Mouse (Mus musculus): ENCODE results near the gene Dis3l2. TPM values are rescaled to one million over a fixed set of nuclear protein-coding genes. Genes with fewer than 3 reads are reported as not detected.

Gene Dis3l2
- total RNA-seq (2021), result 10 to 100 TPM; 37.5 to 38.6 TPM

DNA sequence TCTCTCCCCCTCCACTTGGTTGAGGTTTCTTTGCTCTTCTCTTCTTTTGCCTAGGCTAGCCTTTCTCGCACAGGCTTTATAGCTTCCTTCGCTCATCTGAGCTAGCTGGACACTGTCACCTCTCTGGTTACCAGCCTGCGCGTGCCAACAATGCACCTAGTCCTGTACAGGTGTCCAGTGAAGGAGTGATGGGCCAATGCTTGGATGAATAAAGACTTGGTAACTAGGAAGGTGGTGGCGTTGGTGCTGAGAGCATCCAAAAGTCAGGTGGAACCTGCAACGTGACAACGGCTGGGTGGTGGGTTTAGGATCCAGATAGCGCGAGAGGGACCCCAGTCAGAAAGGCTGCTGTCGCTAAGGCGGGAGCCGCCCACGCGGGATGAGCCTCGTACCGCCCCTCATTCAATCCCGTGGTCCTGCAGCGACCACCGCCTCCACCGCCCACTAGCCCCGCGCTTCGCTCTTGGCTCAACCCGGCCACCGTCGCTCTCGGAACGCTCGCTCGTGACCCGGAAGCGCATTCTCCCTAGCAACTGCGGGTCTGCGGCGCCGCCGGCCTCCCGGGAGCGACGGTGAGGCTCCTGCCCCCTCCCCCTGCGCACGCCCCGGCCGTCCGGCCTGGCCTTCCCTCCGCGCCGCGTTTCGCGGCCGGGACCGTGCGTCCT, at the start of gene Dis3l2:
Dis3l2 (plus strand) TSS at position 509 of the 665 bp plus-strand sequence.
- intact Hi-C loops (cut with DNase I), result no loop called here

DNA sequence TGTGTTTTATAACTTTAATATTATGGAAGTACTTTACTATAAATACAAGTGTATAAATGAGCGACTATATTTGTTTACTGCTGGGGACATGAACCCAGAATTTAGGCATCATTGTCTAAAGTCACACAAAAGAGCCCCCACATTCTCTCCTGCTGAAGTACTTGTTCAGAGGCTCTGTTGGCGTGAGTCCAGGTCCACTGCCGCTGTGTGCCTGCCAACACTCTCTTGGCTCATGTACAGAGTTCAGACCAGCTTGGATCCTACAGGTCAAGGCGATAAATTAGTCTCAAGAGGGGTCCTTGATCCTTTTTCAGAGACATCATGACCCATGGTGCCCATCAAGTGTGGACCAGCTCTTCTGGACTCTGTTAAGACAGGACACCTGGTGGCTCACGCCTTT, 46.5 kb upstream of the Dis3l2 start:
- intact Hi-C loops (cut with DNase I), result no loop called here
- peak; percentile 67 for DNase-seq

More for the DNA sequence above, at the start of gene Dis3l2:
- peak; percentile 91 for DNase-seq

DNA sequence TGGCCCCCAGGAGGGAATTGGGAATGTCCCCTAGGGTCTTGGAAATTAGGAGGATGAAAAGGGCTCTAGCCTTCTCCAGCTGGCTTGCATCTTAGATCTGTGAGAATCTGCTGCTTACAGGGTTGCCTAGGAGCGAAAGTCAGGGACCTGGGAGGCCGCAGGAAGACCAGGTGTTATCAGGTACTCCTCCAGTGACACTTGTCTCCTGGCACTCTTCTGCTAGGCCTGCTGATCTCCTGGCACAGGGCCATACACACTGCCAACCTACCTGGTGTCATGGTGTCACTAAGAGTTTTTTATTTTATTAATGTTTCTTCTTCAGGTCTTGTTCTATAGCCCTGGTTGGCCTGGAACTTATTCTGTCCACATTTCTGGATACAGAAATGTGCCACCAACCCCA, 38.5 kb upstream of the Dis3l2 start:
- DNase-seq, result no peak
- intact Hi-C loops (cut with DNase I), result loop anchor here (10.0 kb wide), 1 partner anchor 520 kb away; the partner anchor contains the start of gene Prss56

DNA sequence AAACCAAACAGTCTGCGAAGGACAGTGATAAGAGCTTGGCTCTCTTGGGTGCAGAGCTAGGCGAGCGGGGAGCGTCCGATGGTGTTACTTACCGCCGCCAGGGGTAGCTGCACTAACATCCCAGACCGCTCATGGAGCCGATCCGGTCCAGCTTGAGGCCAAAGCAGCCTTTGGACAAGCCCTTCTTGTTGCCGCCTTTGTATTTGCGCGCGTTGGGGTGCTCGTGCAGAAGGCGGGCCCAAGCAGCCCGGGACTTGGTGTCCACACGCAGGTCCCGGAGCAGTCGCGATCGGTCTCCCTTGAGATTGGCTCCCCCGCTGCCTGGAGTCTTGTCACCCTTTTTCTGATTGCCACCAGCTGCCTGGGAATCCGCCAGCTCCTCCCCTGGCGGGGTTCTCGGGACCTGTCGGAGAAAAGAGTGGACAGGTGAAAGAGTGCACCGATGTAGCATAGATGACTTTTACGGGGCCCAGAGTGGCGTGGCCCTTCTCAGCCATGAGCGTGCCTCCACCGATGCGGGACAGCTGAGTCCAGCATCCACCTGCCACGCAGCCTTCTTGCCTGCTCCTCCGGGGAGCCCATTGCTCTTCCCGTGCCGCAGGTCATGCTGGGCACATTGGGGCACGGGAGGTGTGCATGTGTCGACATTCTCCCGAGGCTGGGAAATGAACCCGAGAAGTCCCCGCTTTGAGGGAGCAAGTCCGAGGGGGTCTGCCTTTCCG, 33.9 kb upstream of the Dis3l2 start:
- intact Hi-C loops (cut with DNase I), result loop anchor here (2.0 to 10.0 kb wide), 3 partner anchors 185 to 515 kb away; partner anchors contain the start of gene Prss56
- DNase-seq, result peak; percentile 74

DNA sequence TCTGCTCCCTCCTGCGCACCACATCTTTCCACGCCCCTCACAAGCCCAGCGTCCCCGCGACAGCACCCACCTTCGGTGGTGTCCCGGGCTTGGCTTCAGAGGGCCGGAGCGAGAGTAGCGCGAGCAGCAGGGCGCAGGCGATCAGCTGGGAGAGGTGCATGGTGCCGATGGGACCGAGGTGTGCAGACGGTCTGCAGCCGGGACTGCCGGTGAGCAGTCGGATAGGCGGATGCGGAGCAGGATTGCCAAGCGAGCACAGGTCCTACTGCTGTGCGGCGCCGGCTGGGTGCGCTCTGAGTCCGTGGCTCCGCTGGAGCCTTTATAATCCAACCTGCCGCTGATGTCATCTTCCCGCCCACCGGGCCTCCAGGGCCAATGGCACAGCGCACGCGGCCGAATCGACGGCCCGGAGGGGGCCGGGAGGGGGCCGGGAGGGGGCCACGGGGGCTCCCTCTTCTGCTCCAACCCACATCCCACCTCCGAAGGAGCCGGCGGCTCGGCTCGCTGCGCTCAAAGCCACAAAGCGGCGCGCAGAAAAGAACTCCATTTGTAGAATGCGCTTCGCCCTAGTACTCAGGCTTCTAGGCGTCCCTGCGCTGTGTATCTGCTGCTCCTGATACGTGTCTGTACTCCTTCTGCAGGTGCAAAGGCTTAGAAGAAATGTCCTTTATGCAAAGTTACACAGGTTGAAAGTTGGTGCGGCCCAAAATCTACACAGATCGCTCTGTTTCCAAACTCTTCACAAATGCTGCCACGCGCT, 33.1 kb upstream of the Dis3l2 start, which contains the start of gene Nppc:
Nppc (minus strand) TSS at position 293 of the 760 bp plus-strand sequence.
- intact Hi-C loops (cut with DNase I), result loop anchor here (10.0 kb wide), 1 partner anchor 184 kb away; no protein-coding TSS in a partner anchor
- DNase-seq, result peak; percentile 64

DNA sequence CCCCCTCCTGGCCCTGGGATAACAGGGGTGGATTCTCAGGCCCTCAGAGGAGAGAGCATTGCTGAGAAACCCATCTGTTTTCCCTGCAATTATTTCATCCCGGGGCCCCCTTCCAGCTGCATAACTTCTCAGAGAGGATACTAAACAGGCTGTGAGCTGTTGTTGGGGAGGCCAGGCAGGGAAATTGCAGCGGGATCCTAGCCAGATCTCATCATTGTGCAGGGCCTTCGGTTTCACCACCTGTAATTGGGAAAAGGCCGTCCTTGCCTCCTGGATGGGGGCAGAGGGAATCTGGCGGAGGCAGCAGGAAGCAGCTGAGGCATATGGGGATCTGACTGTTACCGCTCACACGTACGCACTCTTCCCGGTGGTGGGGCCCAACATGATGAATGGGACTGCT, 29.2 kb upstream of the Dis3l2 start:
- peak; percentile 32 for DNase-seq

DNA sequence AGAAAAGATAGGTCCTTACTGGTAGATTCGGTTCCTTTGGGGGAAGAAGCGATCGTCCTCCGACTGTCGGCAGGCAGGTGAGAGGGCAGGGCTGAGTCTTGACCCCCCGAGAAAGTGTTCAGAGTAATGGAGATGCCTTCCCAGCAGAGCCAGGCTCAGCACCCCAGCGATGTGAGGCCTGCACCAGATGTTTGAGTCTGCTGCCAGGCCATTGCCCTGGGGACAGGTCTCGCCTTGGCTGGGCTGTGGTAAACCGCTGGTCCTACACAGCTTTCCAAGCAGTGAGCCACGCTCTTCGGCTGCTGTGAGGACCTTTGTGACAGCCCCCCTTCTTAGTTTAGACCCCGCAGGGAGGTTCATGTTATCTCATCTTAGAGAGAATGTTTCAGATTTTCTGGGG, 28.5 kb upstream of the Dis3l2 start:
- intact Hi-C loops (cut with DNase I), result loop anchor here (10.0 kb wide), 1 partner anchor 180 kb away; no protein-coding TSS in a partner anchor
- no peak for DNase-seq

More for the DNA sequence above, 29.2 kb upstream of the Dis3l2 start:
- intact Hi-C loops (cut with DNase I), result loop anchor here (10.0 kb wide), 1 partner anchor 180 kb away; no protein-coding TSS in a partner anchor

DNA sequence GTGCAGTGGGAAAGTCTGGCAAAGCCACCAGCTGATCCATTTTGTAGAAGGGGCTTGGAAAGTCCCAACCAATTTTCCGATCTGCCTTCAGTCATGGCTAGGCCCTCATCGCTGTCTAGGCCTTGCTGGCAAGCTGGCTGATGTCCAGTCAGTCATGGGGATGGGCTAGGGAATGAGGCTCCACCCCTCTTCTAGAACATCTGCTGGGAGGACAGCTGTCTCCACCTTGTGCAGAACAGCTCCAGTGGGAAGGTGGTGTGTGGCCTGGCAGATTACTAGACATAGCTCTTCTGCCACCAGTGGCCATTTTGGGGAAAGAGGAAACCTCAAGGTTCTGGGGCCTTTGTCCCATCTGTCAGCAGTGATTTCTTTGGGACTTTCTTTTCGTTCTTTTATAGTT, 26.0 kb upstream of the Dis3l2 start:
- no peak for DNase-seq
- intact Hi-C loops (cut with DNase I), result loop anchor here (10.0 kb wide), 1 partner anchor 177 kb away; no protein-coding TSS in a partner anchor

DNA sequence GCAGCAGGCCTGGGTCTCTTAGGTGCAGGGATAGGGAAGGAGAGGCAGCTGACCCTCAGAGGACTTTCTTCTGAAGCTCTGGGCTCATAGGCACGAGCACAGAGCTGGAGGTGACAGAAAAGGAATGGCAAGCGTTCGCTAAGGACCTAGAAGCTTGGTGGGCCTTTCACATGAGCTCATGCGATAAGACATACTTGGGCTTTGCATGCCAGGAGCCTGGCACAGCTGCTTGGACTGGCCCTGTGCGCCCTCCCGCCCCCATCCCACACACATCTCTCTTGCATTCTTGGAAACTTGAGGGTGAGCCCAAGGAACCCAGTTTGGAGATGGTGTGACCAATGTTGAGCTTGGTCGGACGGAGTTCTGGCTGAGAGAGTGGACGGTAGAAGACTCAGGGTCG, 24.9 kb upstream of the Dis3l2 start:
- no peak for DNase-seq
- intact Hi-C loops (cut with DNase I), result loop anchor here (10.0 kb wide), 1 partner anchor 176 kb away; no protein-coding TSS in a partner anchor

DNA sequence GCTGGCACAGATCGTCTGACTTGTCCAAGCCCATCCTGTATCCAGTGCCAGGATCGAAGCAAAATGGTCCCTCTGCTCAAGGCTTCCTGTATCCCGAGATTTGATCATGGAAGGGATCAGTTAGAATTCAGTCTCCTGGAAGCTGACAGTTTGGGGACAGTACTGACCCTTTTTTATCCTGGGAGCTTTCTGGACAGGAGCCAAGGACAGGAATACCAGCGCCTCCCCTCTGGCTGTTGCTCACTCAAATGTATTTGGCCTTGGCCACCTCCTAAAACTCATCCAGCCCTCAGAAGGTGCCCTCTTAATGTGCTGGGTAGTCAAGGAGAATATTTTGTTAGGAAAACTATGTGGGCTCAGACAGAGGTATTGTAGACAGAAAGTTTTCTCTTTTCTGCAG, 16.4 kb upstream of the Dis3l2 start:
- intact Hi-C loops (cut with DNase I), result no loop called here

DNA sequence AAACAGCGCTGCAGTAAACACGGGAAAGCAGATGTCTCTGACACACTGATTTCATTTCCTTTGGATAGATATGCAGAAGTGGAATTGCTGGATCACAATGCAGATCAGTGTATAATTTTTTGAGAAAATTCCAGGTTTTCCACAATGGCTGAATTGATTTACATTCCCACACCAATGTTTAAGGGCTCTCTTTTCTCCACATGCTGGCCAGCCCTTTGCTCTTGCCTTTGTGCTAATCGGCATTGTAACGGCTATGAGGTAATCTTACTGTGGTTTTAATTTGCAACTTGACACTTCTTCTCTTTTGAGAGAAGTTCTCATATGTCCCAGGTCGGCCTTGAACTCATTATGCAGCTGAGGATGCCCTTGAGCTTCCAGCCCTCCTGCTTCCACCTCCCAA, 12.6 kb upstream of the Dis3l2 start:
- intact Hi-C loops (cut with DNase I), result no loop called here
- DNase-seq, result no peak

More for the DNA sequence above, 16.4 kb upstream of the Dis3l2 start:
- DNase-seq, result no peak

DNA sequence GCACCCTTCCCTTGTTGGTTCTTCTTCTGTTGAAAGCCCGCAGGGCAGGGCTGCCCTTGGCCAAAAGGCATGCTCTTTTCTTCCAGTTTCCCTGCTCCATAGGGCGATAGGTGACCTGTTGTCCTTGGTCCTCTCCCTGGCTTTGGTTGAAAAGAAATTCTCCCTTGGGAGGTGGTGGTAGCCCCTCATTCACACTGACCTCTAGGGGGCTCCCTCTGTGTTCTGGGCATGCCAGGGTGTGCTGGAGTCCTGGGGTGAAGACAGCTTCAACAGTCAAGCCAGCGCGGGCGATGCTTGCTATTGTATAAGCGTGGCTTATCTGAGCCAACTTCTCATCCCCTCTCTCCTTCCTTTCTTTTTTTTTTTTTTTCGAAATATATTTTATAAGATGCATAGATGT, 6.7 kb upstream of the Dis3l2 start:
- no peak for DNase-seq
- intact Hi-C loops (cut with DNase I), result no loop called here

DNA sequence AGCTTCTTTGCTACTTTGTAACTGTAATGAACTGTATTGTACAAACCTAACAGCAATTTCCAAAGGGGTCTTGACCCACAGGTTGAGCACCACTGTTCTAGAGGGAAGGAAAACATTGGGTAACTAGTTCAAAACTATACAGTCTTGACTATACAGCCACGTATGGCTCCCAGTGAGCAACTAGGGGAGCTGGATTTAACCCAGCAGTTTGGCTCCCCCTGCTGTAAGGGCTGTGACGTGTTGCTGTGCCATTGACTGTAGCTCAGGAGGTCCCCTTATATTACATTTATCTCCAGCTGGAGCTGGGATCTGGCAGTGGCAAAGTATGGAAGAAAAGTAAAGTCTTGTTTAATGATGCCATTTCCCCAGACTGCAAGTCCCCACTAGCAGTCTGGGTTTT, 4.9 kb upstream of the Dis3l2 start:
- intact Hi-C loops (cut with DNase I), result no loop called here
- no peak for DNase-seq

DNA sequence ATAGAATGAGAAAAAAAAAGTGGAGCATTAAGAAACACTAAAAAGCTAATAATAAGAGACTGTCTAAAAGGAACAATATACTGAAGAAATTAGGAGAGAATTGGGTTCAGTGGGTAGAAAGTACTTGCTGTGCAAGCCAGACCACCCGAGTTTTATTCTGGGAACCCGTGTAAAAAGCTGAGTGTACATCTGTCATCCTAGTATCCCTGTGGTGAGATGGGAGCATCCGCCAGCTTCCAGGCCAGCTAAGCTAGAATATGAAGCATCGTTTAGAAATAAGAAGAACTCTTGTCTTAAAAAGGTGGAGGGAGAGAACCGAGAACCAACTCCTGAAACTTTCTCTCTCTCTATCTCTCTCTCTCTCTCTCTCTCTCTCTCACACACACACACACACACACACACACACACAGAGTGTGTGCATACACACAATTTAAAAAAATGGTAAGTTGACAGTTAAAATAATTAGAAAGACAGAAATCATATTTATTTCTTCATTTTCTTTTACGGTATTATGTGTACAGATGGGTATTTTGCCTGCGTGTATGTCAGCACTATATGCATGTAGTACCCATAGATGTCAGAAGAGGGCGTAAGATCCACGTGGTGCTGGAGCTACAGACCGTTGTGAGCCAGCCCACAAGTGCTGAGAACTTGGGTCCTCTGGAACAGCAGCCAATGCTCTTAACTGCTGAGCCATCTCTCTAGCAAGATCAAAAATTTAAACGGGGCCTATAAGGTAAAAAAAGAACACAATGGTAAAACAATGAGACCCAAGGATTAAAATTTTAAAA, 4.1 kb upstream of the Dis3l2 start:
- intact Hi-C loops (cut with DNase I), result no loop called here
- no peak for DNase-seq

DNA sequence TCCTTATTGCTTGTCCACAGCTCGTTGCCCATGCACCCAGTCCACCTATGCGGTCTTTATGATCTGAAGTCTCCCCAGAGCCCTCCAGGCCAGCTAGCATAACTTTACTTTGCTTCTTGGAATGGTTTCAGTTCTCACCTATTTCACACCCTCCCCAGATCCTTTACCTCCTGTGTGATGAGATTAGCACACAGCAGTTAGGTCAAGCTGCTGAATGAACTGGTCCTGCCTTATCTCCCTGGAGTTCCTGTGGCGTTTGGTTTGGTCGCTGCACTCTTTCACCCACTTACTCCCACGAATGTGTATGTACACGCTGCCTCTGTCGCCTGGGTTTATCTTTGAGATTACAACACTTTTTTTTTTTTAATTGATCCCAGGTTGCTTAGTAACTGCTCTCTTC, 3.2 kb upstream of the Dis3l2 start:
- intact Hi-C loops (cut with DNase I), result no loop called here
- no peak for DNase-seq

DNA sequence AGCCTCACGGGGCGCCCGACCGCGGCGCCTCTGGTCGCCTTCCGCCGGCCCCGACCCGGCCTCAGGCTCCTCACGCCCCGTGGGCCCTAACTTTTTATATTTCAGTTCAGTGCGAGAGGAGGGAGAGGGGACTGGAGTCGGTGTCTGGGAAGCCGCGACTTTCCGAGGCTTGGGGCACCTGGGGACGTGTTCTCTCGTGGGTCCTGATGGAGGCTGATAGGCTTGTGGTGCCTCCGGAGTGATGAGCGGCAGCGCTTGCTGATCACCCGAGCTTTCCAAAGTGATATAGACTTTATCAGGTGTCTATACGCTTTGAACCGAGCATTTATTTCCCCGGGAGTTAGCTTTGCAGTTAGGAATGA, 338 bp downstream of the Dis3l2 start:
- no peak for DNase-seq
- intact Hi-C loops (cut with DNase I), result no loop called here

DNA sequence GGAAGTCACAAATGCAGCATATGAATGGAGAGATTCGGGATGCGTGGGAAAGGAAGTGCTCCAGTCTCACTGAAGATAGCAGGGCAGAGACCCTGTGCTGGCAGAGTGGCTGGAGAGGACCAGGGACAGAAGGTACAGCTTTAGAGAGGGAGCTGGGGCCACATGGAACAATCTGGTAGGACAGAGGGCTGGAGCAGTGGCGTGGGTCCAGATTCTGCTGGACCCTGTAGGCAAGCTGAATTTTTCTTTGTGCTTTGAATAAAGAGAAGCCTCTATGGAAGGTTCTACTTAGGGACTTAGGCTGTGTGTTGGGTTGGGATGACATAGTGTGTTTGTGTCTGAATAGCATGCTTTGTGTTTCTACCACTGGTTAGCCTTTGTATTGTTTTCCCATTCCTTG, 1.9 kb downstream of the Dis3l2 start:
- intact Hi-C loops (cut with DNase I), result no loop called here
- DNase-seq, result peak; percentile 20

DNA sequence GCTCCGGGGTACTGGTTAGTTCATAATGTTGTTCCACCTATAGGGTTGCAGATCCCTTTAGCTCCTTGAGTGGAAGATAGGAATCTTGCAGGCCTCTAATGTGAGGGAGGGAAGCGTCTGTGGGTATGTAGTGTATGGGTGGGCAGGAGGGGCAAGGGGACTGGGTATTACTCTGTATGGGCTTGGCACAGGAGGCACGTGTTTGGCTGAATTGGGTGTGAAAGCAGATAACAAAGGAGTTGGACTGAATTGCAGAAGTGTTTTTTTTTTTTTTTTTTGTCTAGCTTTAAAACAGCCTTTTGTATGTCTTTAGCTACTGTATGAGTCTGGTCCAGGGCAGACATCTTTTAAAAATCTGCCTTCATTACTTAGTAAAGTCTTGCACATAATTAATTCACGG, 5.9 kb downstream of the Dis3l2 start:
- no peak for DNase-seq
- intact Hi-C loops (cut with DNase I), result no loop called here

DNA sequence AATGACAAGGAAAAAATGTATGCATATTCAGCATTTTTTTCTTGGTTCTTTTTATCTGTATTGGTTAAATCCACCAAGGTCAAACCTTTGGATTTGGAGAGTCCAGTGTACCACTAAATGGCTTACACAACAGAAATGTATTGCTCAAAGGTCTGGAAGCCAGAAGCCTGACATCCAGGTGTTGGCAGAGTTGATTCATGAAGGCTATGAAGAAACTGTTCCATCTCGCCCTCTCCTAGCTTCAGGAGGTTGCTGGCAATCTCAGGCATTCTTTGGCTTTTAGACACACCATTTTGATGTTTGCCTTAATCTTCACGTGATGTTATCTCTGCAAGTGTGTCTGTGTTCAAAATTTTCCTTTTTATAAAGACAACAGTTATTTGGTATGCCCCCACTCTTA, 8.4 kb downstream of the Dis3l2 start:
- intact Hi-C loops (cut with DNase I), result no loop called here
- no peak for DNase-seq

DNA sequence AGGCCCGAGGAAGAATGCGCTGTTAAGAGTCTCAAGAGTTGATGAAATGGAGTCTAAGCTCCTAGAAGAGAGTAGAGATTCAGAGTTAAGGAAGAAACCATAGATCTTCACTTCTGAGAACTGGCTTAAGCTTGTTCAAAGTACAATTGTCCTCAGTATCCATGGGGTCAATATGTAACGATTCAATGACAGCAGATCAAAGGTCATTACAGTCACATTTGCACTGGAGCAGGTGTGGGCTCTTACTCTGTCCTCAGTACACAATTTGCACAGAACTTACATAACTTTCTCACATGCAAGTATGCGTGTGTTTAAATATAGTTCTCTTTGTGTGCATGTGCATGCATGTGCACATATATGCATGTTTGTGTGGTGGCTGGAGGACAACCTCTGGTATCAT, 9.4 kb downstream of the Dis3l2 start:
- intact Hi-C loops (cut with DNase I), result no loop called here
- DNase-seq, result no peak
